Mouse (Mus musculus): ENCODE measurements at regions not wholly inside any gene's neighbourhood (a gene's known extent, or its start where the extent isn't known, plus 50 kb on each side); places are given as distances from the start of the nearest gene placed in this dataset.

DNA sequence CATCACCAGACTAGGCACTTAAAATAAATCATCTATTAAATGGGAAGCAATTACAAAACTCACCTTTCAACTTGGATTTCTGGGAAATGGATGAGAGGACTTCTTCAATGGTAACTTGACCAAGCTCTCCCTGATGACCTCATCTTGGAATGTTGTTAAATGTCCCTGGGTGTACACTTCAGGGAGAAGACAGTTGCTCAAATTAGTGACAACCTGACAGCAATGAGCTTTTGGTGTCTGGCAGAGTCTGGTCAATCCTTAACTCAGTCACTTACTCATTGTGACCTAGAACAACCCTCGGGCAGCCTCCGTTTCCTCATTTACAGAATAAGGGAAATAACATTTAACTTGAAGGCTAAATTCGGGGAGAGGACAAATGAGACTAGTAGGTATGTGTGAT lies 244.5 kb downstream of the Pik3r1 start:
- TF ChIP-seq CTCF (IDR thresholded peaks at IDR 0.05) (no peak), EP300 (IDR thresholded peaks at IDR 0.05) (no peak)
